Mouse (Mus musculus) forebrain, embryonic 11.5 days (tissue): Measurements from ENCODE around the gene Selp. TPM values are rescaled to one million over a fixed set of nuclear protein-coding genes. Genes with fewer than 3 reads are reported as not detected.
A peak's percentile ranks its signal among the peaks of the same experiment; 100 is the strongest.

ENCODE experiments used
- ATAC-seq: fragments of 200-750 bp; cut with Nextera tagmentation; replicated peaks from 2 replicates; pipeline ENCODE4 v1.8.0; 2017; ENCODE audit warnings: moderate TSS enrichment; ENCODE audit not compliant: low FRiP score
- DNase-seq: peaks from one replicate; pipeline ENCODE4 v3.0.0-alpha.2; 2017; ENCODE audit warnings: low spot score
- H3K27ac ChIP-seq: fragments of 300-500 bp; sonication (generic); 2 replicates; pipeline ENCODE4 v1.5.1; 2014; ENCODE audit warnings: low read depth, low read length
- H3K27me3 ChIP-seq: fragments of 300-500 bp; sonication (generic); 2 replicates; pipeline ENCODE4 v1.6.1; 2014; ENCODE audit warnings: mild to moderate bottlenecking, low read length, mixed read lengths; ENCODE audit not compliant: control insufficient read depth, insufficient read depth
- H3K36me3 ChIP-seq: fragments of 300-500 bp; sonication (generic); 2 replicates; pipeline ENCODE4 v1.6.1; 2014; ENCODE audit warnings: mild to moderate bottlenecking, low read length, moderate library complexity, mixed read lengths; ENCODE audit not compliant: control insufficient read depth, insufficient read depth
- H3K4me1 ChIP-seq: fragments of 300-500 bp; sonication (generic); replicated peaks from 2 replicates; pipeline ENCODE4 v1.6.1; 2014; ENCODE audit warnings: low read length, mixed read lengths; ENCODE audit not compliant: control insufficient read depth, insufficient read depth
- H3K4me2 ChIP-seq: fragments of 300-500 bp; sonication (generic); 2 replicates; pipeline ENCODE4 v1.6.1; 2014; ENCODE audit warnings: low read depth, mild to moderate bottlenecking, low read length, moderate library complexity, mixed read lengths; ENCODE audit not compliant: severe bottlenecking
- H3K4me3 ChIP-seq: fragments of 300-500 bp; sonication (generic); 2 replicates; pipeline ENCODE4 v1.5.1; 2014; ENCODE audit warnings: low read depth, low read length
- H3K9ac ChIP-seq: fragments of 300-500 bp; sonication (generic); 2 replicates; pipeline ENCODE4 v1.6.1; 2014; ENCODE audit warnings: low read length
- H3K9me3 ChIP-seq: fragments of 300-500 bp; sonication (generic); 2 replicates; pipeline ENCODE4 v1.6.1; 2016; ENCODE audit warnings: low read length, mixed read lengths; ENCODE audit not compliant: control insufficient read depth
- WGBS: fragments of 180-500 bp; shearing (Covaris S2); extraction: QIAGEN DNeasy Blood & Tissue Kit; methylation state at CpG from one replicate; pipeline ENCODE4 v1.1.7; 2014; 5-methylcytosine and 5-hydroxymethylcytosine counted together
- polyA plus RNA-seq: library from polyadenylated mRNA; unstranded; fragments of >200 nt; fragmentation: Nextera tagmentation; extraction: Ambion mirVana; gene quantifications from 2 replicates; pipeline ENCODE4 v1.2.1, GENCODE M21; 2014

Gene Selp
- polyA plus RNA-seq, 1 experiment from 2014 or later, result not detected

DNA sequence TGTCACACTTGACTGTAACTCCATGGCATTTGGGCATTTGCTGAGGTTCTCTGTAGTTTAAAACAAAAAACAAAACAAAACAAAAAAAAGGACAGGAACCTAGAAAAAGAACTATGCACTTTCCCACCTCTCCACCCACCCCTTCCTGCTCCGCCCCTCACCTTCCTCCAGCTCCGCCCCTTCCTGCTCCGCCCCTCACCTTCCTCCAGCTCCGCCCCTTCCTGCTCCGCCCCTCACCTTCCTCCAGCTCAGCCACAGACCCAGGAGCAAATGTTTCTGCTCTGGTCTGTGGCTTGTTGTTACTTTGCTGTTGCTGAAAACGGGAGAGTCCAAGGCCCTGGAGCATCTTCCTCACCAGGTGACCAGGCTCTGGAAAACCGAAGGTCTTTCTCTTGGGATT, 34.0 kb downstream of the Selp start:
- DNase-seq (no peak), ATAC-seq (no peak)
- no peaks in the 10 kb centered on the region for H3K36me3 ChIP-seq
- H3K4me3 ChIP-seq, result no peak overlapping the region
- H3K4me2 ChIP-seq, result no peak overlapping the region
- H3K27me3 ChIP-seq, result no peaks in the 10 kb centered on the region
- no peak overlapping the region for H3K27ac ChIP-seq
- H3K9ac ChIP-seq, result no peak overlapping the region
- 96% methylated on average over 7 of the region's 7 CpGs for WGBS
- H3K4me1 ChIP-seq, result no peaks in the 10 kb centered on the region; the same call in 1 of the 2 replicates
- H3K9me3 ChIP-seq, result no peaks in the 10 kb centered on the region

DNA sequence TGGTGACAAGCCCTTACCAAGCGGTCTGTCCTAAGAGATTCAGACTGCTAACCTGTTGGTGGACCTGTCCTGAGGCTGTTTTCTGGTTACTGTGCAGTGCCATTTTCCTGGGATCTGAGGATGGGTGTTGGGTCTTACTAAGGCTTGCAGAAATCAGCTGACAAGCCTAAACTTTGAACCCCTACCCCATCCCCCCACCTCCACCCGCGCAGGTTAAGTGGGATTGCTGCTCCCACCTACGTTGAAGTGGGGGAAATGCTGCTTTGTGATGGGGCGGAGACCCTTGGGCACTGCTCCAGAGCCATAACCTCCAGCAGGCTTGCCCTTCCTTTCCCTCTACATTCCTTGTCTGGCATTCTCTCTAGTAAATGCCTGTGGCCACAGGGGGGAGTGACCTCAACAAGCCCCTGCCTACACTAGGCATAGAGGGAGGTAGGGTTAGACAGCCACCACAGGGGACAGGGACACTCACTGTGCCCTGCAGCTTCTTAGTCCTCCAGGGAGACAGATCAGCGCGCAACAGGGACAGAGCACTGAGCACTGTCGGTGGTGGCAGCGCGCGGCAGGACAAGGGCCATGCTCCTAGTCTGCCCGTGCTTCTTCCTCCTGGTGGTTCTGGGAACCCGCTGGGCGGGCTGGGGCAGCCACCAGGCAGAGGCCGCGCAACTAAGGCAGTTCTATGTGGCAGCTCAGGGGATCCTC, 36.5 kb downstream of the Selp start, which contains the start of gene F5:
F5 (plus strand) TSS at position 452 of the 702 bp plus-strand sequence.
- 10% methylated on average over 16 of the region's 16 CpGs for WGBS

DNA sequence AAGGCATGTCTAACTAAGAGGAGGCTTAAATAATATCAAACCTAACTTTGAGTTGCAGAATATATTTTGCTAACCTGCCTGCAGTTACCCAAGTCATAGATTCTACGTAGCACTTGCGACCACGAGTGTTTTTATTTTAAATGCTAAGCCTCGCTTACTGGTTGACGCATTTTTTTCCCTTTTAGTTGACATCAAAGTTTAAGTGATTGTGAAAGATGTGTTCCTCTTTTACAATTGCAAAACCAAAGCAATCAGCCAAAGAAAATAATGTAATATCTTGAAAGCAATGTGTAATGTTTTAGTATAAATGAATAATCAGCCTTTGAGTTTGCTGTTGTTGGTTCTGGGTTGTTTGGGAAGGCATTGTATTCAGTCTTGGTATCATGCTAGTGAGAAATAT, 37.8 kb downstream of the Selp start:
- no peak for ATAC-seq
- H3K27ac ChIP-seq, result no peak overlapping the region
- WGBS, result 89% methylated on average over 5 of the region's 5 CpGs
- no peak overlapping the region for H3K4me3 ChIP-seq
- H3K9ac ChIP-seq, result no peak overlapping the region
- H3K9me3 ChIP-seq, result no peaks in the 10 kb centered on the region
- no peak overlapping the region for H3K4me2 ChIP-seq
- no peaks in the 10 kb centered on the region for H3K36me3 ChIP-seq
- no peak for DNase-seq
- no peaks in the 10 kb centered on the region for H3K27me3 ChIP-seq
- H3K4me1 ChIP-seq, result no peaks in the 10 kb centered on the region; the same call in 1 of the 2 replicates

More for the DNA sequence above, 36.5 kb downstream of the Selp start, which contains the start of gene F5:
- Histone ChIP-seq H3K4me3 (no peak within 1 kb of the TSS), H3K9ac (no peak within 1 kb of the TSS), H3K4me2 (0 out of 2 replicates have a peak within 1 kb of the TSS, but pooled peaks have one; percentile 30), H3K4me1 (no peaks in the 10 kb centered on the region; the same call in 1 of the 2 replicates), H3K9me3 (no peaks in the 10 kb centered on the region), H3K27ac (no peak within 1 kb of the TSS), H3K36me3 (no peaks in the 10 kb centered on the region), H3K27me3 (no peaks in the 10 kb centered on the region)
- peak; percentile 53 for DNase-seq
- ATAC-seq, result peak; percentile 39; the same call in 1 of the 2 replicates

DNA sequence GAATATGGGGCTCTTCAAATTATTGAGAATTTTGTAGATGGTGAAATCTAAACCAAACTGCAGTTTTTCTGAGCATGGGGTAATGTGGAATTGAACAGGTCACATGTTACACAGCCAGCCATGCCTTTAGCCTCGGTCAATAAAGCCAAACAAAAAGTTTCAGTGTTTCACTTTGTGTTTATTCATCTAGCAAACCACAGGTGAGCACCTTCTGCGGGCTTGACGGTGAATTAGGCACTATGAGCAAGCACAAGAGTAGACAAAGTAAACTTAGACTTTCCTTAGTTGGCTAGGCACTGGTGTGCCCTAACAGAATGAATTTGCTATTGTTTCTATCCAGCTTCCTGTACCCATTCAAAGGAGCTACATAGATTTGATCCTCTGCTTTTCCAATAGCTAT, 39.9 kb downstream of the Selp start:
- Histone ChIP-seq H3K4me1 (no peaks in the 10 kb centered on the region; the same call in 1 of the 2 replicates), H3K4me3 (no peak overlapping the region), H3K27ac (no peak overlapping the region), H3K27me3 (no peaks in the 10 kb centered on the region), H3K9me3 (no peaks in the 10 kb centered on the region), H3K9ac (no peak overlapping the region), H3K4me2 (no peak overlapping the region), H3K36me3 (no peaks in the 10 kb centered on the region)
- no peak for DNase-seq
- 83% methylated on average over 3 of the region's 3 CpGs for WGBS
- no peak for ATAC-seq

DNA sequence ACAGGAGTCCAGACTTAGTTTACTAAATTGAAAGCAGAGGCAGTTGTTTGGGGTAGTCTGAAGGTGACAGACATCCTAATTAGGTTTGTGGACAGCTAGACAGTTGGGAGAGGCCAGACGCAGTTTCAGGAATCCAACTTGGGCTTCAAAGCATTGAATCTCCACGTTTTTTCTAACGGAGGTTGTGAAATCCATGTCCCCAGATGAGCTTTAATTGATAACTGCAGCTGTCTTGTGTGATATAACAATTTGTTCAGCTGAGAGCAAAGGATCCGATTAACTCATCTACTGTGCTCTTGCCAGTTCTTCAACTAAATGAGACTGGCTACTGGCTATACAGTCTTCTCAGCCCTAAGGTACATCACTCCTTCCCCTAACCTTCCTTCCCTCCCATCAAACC, 43.5 kb downstream of the Selp start:
- Histone ChIP-seq H3K9ac (no peak overlapping the region), H3K27ac (no peak overlapping the region), H3K4me2 (no peak overlapping the region), H3K36me3 (no peaks in the 10 kb centered on the region), H3K9me3 (no peaks in the 10 kb centered on the region), H3K27me3 (no peaks in the 10 kb centered on the region), H3K4me1 (no peaks in the 10 kb centered on the region), H3K4me3 (no peak overlapping the region)
- DNase-seq (no peak), ATAC-seq (no peak)
- WGBS, result 78% methylated on average over 4 of the region's 4 CpGs

DNA sequence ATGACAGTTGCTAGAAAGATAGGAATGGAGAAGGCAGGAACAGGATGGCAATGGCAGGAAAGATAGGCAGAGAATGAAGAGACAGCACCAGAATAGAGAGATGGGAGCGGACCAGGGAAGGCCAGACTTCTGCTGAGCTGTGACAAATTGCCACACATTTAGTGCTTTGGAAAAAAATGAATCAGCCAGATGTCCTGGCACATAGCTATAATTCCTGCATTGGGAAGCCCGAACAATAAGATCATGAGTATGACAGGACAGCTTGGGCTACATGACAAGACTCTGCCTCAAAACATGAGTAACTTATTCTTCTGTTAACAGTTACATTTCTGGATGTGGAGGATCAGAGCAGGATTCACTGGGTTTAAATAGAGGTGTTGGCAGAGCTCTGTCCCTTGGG, 44.7 kb downstream of the Selp start:
- Histone ChIP-seq H3K4me3 (no peak overlapping the region), H3K27ac (no peak overlapping the region), H3K4me2 (no peak overlapping the region), H3K27me3 (no peaks in the 10 kb centered on the region), H3K9ac (no peak overlapping the region), H3K36me3 (no peaks in the 10 kb centered on the region), H3K4me1 (no peaks in the 10 kb centered on the region), H3K9me3 (no peaks in the 10 kb centered on the region)
- WGBS, result 92% methylated on average over 2 of the region's 2 CpGs
- no peak for DNase-seq
- ATAC-seq, result no peak

DNA sequence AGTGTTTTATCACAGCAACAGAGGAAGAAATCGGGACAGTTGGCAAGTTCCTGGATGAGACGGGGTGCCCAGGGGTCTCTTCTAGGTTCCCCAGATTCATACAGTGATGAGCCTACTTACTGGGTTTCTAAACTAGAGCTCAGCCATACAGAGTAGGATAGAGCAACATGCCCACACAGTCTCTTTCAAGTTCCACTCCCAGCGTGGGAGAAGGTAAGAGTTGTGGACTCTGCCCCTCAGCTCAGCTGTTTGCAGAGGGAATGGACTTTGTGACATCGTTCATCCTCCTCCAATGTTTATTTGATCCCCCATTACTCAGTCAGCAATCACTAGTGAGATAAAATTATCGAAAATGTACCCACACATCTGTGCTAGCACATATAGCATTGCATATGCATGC, 47.7 kb downstream of the Selp start:
- ATAC-seq, result no peak
- WGBS, result 87% methylated on average over 5 of the region's 5 CpGs
- no peak for DNase-seq

DNA sequence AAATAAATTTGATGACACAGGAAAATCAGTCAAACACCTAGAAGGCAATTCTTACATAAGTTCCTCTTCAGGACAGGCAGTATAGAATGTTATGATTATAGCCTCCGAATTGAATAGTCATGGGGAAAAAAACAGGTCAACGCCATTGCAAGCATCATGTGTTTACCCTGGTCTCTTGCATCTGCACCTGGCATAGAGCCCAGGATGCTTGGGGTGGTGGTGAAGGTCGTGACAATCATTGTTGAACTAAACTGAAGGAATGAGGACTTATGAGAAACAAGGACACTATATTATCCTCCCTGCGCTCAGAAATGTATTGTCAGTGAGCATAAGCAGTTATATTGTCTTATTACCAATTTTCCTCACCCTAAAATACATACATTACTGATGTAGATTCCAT, 53.8 kb downstream of the Selp start:
- no peak overlapping the region for H3K9ac ChIP-seq
- no peaks in the 10 kb centered on the region for H3K36me3 ChIP-seq
- no peak overlapping the region for H3K27ac ChIP-seq
- ATAC-seq, result no peak
- 81% methylated on average over 4 of the region's 4 CpGs for WGBS
- no peaks in the 10 kb centered on the region for H3K4me1 ChIP-seq
- DNase-seq, result no peak
- H3K4me3 ChIP-seq, result no peak overlapping the region
- H3K27me3 ChIP-seq, result no peaks in the 10 kb centered on the region
- no peak overlapping the region for H3K4me2 ChIP-seq
- H3K9me3 ChIP-seq, result no peaks in the 10 kb centered on the region

More for the DNA sequence above, 47.7 kb downstream of the Selp start:
- Histone ChIP-seq H3K27ac (no peak overlapping the region), H3K36me3 (no peaks in the 10 kb centered on the region), H3K27me3 (no peaks in the 10 kb centered on the region), H3K4me1 (no peaks in the 10 kb centered on the region), H3K4me3 (no peak overlapping the region), H3K9me3 (no peaks in the 10 kb centered on the region), H3K4me2 (no peak overlapping the region), H3K9ac (no peak overlapping the region)

DNA sequence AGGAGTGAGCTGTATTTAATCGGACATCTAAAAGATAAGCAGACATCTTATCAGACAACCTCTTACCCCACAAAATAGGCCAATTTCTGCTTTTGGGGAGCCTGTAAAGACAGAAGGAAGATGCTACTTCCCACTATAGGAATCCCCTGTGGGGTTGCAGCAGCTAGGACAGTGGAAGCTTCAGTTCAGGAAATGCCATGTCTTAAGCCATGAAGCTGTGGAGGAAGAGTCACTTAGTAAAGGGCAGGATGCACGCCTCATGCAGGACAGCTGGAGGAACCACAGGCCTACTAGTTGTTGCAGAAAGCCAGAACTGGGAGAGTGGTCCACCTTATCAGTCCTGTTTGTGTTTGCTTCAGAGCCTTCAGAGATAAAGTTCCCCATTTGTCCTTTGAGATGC, 55.4 kb downstream of the Selp start:
- Histone ChIP-seq H3K27me3 (no peaks in the 10 kb centered on the region), H3K27ac (no peak overlapping the region), H3K9me3 (no peaks in the 10 kb centered on the region), H3K4me3 (no peak overlapping the region), H3K36me3 (no peaks in the 10 kb centered on the region), H3K4me2 (no peak overlapping the region), H3K9ac (no peak overlapping the region), H3K4me1 (no peaks in the 10 kb centered on the region)
- WGBS, result 90% methylated on average over 2 of the region's 2 CpGs
- DNase-seq (no peak), ATAC-seq (no peak)
